Mouse (Mus musculus) adrenal gland, postnatal 25 days (tissue): ENCODE results near the gene Klhl32. TPM values are rescaled to one million over a fixed set of nuclear protein-coding genes. Genes with fewer than 3 reads are reported as not detected.

Experiments used
- total RNA-seq: library from RNA; stranded (reverse); gene quantifications from 2 replicates; pipeline ENCODE4 v1.2.3, GENCODE M21; 2021

The Klhl32 gene
- total RNA-seq, 1 experiment from 2014 or later: 5.9 TPM

Other genes with a start within 250 kb of the Klhl32 start
- gene Ndufaf4, start 47.0 kb upstream of the Klhl32 start, total RNA-seq: 27.7 and 27.8 TPM in 2 replicates
- 3.7 and 4.2 TPM in 2 replicates for gene Gpr63, start 115.3 kb upstream of the Klhl32 start, total RNA-seq